Mouse (Mus musculus): Measurements from ENCODE around the gene Fut2. TPM values are rescaled to one million over a fixed set of nuclear protein-coding genes. Genes with fewer than 3 reads are reported as not detected.

The Fut2 gene
- polyA plus RNA-seq (2015; fragmentation: Nextera tagmentation; extraction: Ambion mirVana) = 0.42 and 3.7 TPM in 2 replicates

- H3K4me1 ChIP-seq = peaks cover 39% of the 10 kb centered on the region
- 0 out of 2 replicates have a peak within 1 kb of the TSS, but pooled peaks have one; percentile 15 for H3K27ac ChIP-seq
- WGBS = 75% methylated on average over 7 of the region's 7 CpGs
- H3K4me3 ChIP-seq (replicated peaks) = no peak within 1 kb of the TSS
- 0 out of 2 replicates have a peak within 1 kb of the TSS, but pooled peaks have one; percentile 5 for H3K4me2 ChIP-seq
- ATAC-seq (replicated peaks; ENCODE audit: low FRiP score) = no peak
- H3K36me3 ChIP-seq = no peaks in the 10 kb centered on the region
- H3K9ac ChIP-seq = no peak within 1 kb of the TSS
- no peaks in the 10 kb centered on the region for H3K27me3 ChIP-seq
- no peaks in the 10 kb centered on the region for H3K9me3 ChIP-seq (replicated peaks)
These were observed at the start of gene Fut2 for GRCm38 (mm10) chr7:45666161-45666560. Gene Fut2, minus strand, starts transcription at chr7:45666394.

- Histone ChIP-seq H3K36me3 (peaks cover 49% of the 10 kb centered on the region), H3K27me3 (no peaks in the 10 kb centered on the region), H3K4me2 (peak within 1 kb of the TSS; percentile 87), H3K9ac (peak within 1 kb of the TSS; percentile 83), H3K4me1 (peaks cover 48% of the 10 kb centered on the region), H3K4me3 (replicated peaks) (peak within 1 kb of the TSS; percentile 75), H3K27ac (peak within 1 kb of the TSS; percentile 86), H3K9me3 (replicated peaks) (no peaks in the 10 kb centered on the region)
- 7% methylated on average over 34 of the region's 34 CpGs for WGBS
- peak; percentile 91 for ATAC-seq (replicated peaks; ENCODE audit: low FRiP score)
These were observed 49.0 kb upstream of the Fut2 start, which contains the start of gene Rpl18 for GRCm38 (mm10) chr7:45715090-45715708. Gene Rpl18, plus strand, starts transcription at chr7:45715457.

GRCm38 (mm10) chr7:45714630-45715089 lies 48.5 kb upstream of the Fut2 start:
- Histone ChIP-seq H3K9ac (peak overlapping the region; percentile 77), H3K4me1 (peaks cover 43% of the 10 kb centered on the region), H3K36me3 (peaks cover 49% of the 10 kb centered on the region), H3K4me2 (peak overlapping the region; percentile 87), H3K27ac (peak overlapping the region; percentile 86), H3K9me3 (replicated peaks) (no peaks in the 10 kb centered on the region), H3K27me3 (no peaks in the 10 kb centered on the region), H3K4me3 (replicated peaks) (peak overlapping the region; percentile 75)
- ATAC-seq (replicated peaks; ENCODE audit: low FRiP score) = peak; percentile 41
- WGBS = 9% methylated on average over 14 of the region's 14 CpGs

DNA sequence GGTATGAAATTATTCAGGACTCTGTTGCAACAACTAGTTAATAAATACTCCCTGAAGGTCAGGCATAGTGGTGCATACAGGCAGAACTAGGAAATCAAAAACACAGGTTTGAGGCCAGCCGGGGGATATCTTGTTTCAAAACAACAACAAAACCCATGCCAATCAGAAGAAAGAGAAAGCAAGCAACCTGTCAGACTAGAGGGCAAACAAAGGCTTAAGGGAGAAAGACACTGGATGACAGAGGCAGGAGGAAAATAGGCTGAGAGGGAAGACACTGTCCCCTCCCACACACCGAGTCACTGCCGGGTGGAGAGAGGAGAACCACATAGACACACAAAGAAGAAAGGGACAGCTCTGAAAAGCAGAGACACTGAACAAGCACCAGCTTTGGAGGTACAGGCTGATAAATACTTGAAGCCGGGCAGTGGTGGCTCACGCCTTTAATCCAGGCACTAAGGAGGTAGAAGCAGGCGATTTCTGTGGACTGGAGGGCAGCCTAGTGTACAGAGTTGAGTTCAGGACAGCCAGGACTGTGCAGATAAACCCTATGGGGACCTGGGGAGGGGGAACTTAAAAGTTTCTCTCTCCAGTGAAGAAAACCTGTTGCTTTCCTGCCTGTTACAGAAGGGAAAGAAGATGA lies 47.8 kb upstream of the Fut2 start:
- H3K27me3 ChIP-seq = no peaks in the 10 kb centered on the region
- peaks cover 45% of the 10 kb centered on the region for H3K36me3 ChIP-seq
- H3K27ac ChIP-seq = peak overlapping the region; percentile 86
- ATAC-seq (replicated peaks; ENCODE audit: low FRiP score) = no peak
- H3K9me3 ChIP-seq (replicated peaks) = no peaks in the 10 kb centered on the region
- H3K4me2 ChIP-seq = peak overlapping the region; percentile 87
- H3K4me3 ChIP-seq (replicated peaks) = peak overlapping the region; percentile 75
- peak overlapping the region; percentile 77; the same call in 1 of the 2 replicates for H3K9ac ChIP-seq
- 77% methylated on average over 6 of the region's 6 CpGs for WGBS
- H3K4me1 ChIP-seq = peaks cover 42% of the 10 kb centered on the region

DNA sequence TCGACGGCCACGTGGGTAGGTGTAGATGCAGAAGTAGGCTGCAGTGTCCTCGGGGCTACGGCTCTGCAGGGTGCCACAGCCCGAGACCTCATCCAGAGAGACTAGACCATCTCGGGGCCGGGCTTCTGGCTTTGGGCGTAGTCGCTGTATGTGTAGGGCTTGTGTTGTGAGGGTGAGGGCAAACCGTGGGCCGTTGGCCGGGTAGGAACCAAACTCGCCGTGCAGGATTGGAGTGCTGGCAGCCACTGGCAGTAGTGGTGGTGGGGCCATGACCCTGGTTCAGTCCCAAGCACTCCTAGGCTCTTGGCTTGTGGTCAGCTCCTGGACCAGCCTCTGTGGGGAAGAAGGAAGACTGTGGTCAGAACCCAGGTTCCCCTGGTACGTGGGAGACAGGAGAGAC lies 47.2 kb upstream of the Fut2 start:
- Histone ChIP-seq H3K4me2 (0 out of 2 replicates have a peak overlapping the region, but pooled peaks have one; percentile 87), H3K4me1 (peaks cover 45% of the 10 kb centered on the region), H3K36me3 (peaks cover 45% of the 10 kb centered on the region), H3K27ac (no peak overlapping the region), H3K27me3 (no peaks in the 10 kb centered on the region), H3K9me3 (replicated peaks) (no peaks in the 10 kb centered on the region), H3K4me3 (replicated peaks) (no peak overlapping the region), H3K9ac (no peak overlapping the region)
- ATAC-seq (replicated peaks; ENCODE audit: low FRiP score) = no peak
- WGBS = 95% methylated on average over 16 of the region's 16 CpGs

- no peak for ATAC-seq (replicated peaks; ENCODE audit: low FRiP score)
- H3K4me2 ChIP-seq = no peak overlapping the region
- no peaks in the 10 kb centered on the region for H3K9me3 ChIP-seq (replicated peaks)
- WGBS = 87% methylated on average over 21 of the region's 21 CpGs
- H3K27ac ChIP-seq = no peak overlapping the region
- H3K36me3 ChIP-seq = peaks cover 45% of the 10 kb centered on the region
- H3K9ac ChIP-seq = no peak overlapping the region
- no peaks in the 10 kb centered on the region for H3K27me3 ChIP-seq
- peaks cover 57% of the 10 kb centered on the region for H3K4me1 ChIP-seq
- no peak overlapping the region for H3K4me3 ChIP-seq (replicated peaks)
These were observed 46.0 kb upstream of the Fut2 start for GRCm38 (mm10) chr7:45712022-45712757.

DNA sequence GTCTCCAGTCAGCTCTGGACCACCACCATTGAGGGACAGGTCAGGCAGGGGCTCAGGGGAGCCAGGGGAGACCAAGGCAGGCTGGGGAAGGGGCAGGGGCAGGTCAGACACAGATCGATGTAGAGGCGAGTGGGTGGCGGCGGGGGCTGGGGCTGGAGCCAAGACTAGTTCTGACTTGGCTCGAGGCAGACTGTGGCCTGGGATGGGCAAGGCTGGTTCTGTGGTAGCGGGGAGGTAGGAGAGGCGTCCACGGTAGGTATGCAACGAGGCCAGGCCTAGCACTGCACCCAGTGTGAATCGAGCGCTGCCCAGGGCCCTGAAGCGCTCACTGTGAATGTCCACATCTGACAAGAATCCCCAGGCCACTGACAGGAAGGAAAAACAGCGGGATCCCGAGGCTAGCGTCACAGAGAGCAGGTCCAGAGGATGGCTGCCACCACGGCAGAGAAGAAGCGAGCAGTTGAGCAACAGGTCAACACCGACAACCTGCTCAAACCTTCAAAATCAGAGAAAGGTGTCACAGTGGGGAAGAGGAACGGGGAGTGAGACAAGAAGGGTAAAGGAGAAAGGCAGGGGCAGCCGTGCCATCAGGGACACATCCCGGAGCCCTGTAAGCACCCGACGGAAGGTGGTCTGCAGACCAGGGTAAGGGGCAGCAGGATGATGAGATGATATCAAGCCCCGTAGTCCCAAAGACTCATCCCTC lies 45.3 kb upstream of the Fut2 start:
- Histone ChIP-seq H3K9me3 (replicated peaks) (no peaks in the 10 kb centered on the region), H3K27ac (no peak overlapping the region), H3K27me3 (no peaks in the 10 kb centered on the region), H3K36me3 (peaks cover 45% of the 10 kb centered on the region), H3K4me2 (no peak overlapping the region), H3K4me1 (peaks cover 55% of the 10 kb centered on the region), H3K4me3 (replicated peaks) (no peak overlapping the region), H3K9ac (no peak overlapping the region)
- ATAC-seq (replicated peaks; ENCODE audit: low FRiP score) = no peak
- WGBS = 91% methylated on average over 24 of the region's 24 CpGs

- 92% methylated on average over 20 of the region's 20 CpGs for WGBS
- no peak for ATAC-seq (replicated peaks; ENCODE audit: low FRiP score)
- H3K27me3 ChIP-seq = no peaks in the 10 kb centered on the region
These were observed 44.4 kb upstream of the Fut2 start for GRCm38 (mm10) chr7:45710477-45711191.

GRCm38 (mm10) chr7:45709677-45710355 lies 43.6 kb upstream of the Fut2 start:
- Histone ChIP-seq H3K27ac (no peak overlapping the region), H3K9me3 (replicated peaks) (no peaks in the 10 kb centered on the region), H3K4me2 (no peak overlapping the region), H3K4me3 (replicated peaks) (no peak overlapping the region), H3K9ac (no peak overlapping the region), H3K27me3 (no peaks in the 10 kb centered on the region), H3K36me3 (peaks cover 45% of the 10 kb centered on the region), H3K4me1 (peaks cover 56% of the 10 kb centered on the region)
- WGBS = 79% methylated on average over 14 of the region's 14 CpGs
- ATAC-seq (replicated peaks; ENCODE audit: low FRiP score) = no peak

More at GRCm38 (mm10) chr7:45710477-45711191, 44.4 kb upstream of the Fut2 start:
- H3K4me1 ChIP-seq = peaks cover 55% of the 10 kb centered on the region
- H3K9ac ChIP-seq = no peak overlapping the region
- H3K36me3 ChIP-seq = peaks cover 45% of the 10 kb centered on the region
- no peak overlapping the region for H3K27ac ChIP-seq
- no peak overlapping the region for H3K4me3 ChIP-seq (replicated peaks)
- no peak overlapping the region for H3K4me2 ChIP-seq
- H3K9me3 ChIP-seq (replicated peaks) = no peaks in the 10 kb centered on the region

GRCm38 (mm10) chr7:45709036-45709435 lies 42.8 kb upstream of the Fut2 start:
- peaks cover 45% of the 10 kb centered on the region for H3K36me3 ChIP-seq
- no peak for ATAC-seq (replicated peaks; ENCODE audit: low FRiP score)
- no peaks in the 10 kb centered on the region for H3K27me3 ChIP-seq
- peaks cover 52% of the 10 kb centered on the region for H3K4me1 ChIP-seq
- no peak overlapping the region for H3K4me3 ChIP-seq (replicated peaks)
- no peaks in the 10 kb centered on the region for H3K9me3 ChIP-seq (replicated peaks)
- H3K9ac ChIP-seq = no peak overlapping the region
- H3K4me2 ChIP-seq = peak overlapping the region; percentile 98; the same call in 1 of the 2 replicates
- no peak overlapping the region for H3K27ac ChIP-seq
- 53% methylated on average over 6 of the region's 6 CpGs for WGBS
